Mouse (Mus musculus) myocyte (in vitro differentiated cells): ENCODE results near the gene Tes3-ps. TPM values are rescaled to one million over a fixed set of nuclear protein-coding genes. Genes with fewer than 3 reads are reported as not detected.

ENCODE experiments used
- H3K27me3 ChIP-seq: one replicate; pipeline ENCODE4 v1.6.1; 2011; ENCODE audit not compliant: control insufficient read depth, insufficient read depth, insufficient read length
- H3K36me3 ChIP-seq: one replicate; pipeline ENCODE4 v1.6.1; 2011; ENCODE audit not compliant: control insufficient read depth, insufficient read depth
- H3K4me2 ChIP-seq: one replicate; pipeline ENCODE4 v1.6.1; 2011; ENCODE audit warnings: low read depth, control low read depth
- H3K4me3 ChIP-seq: one replicate; pipeline ENCODE4 v1.5.1; 2011; ENCODE audit warnings: mild to moderate bottlenecking, control low read depth, moderate library complexity
- H3K79me2 ChIP-seq: one replicate; pipeline ENCODE4 v1.6.1; 2011; ENCODE audit not compliant: control insufficient read depth, insufficient read depth
- H3ac ChIP-seq: one replicate; pipeline ENCODE4 v1.6.1; 2011; ENCODE audit not compliant: control insufficient read depth, insufficient read length
- CEBPB ChIP-seq: IDR thresholded peaks from 2 replicates; pipeline ENCODE4 v1.6.1; 2011; ENCODE audit warnings: mild to moderate bottlenecking, moderate library complexity; ENCODE audit not compliant: poor library complexity, insufficient read depth, severe bottlenecking
- E2F4 ChIP-seq: IDR thresholded peaks from one replicate; pipeline ENCODE4 v1.6.1; 2011; ENCODE audit warnings: mild to moderate bottlenecking, control low read depth, moderate library complexity; ENCODE audit not compliant: insufficient read depth
- MAX ChIP-seq: IDR thresholded peaks from one replicate; pipeline ENCODE4 v1.6.1; 2011; ENCODE audit warnings: low read depth, mild to moderate bottlenecking, control low read depth
- MYOD1 ChIP-seq, 3 experiments: IDR thresholded peaks; one replicate each; pipeline ENCODE4 v1.6.1; 2011; ENCODE audit warnings: control low read depth in 2 of 3, low read depth in 2 of 3, mild to moderate bottlenecking in 2 of 3, moderate library complexity in 1 of 3; ENCODE audit not compliant: insufficient read length in 2 of 3, control insufficient read depth in 1 of 3
- MYOG ChIP-seq, 3 experiments: IDR thresholded peaks; one replicate each; pipeline ENCODE4 v1.6.1; 2011; ENCODE audit warnings: control low read depth in 2 of 3, low read depth in 2 of 3, mild to moderate bottlenecking in 2 of 3; ENCODE audit not compliant: insufficient read length in 2 of 3, control insufficient read depth in 1 of 3, insufficient read depth in 1 of 3
- POLR2A ChIP-seq: IDR thresholded peaks from one replicate; pipeline ENCODE4 v1.6.1; 2011; ENCODE audit warnings: low read depth, mild to moderate bottlenecking, control low read depth, moderate library complexity; ENCODE audit not compliant: insufficient read length
- POLR2AphosphoS2 ChIP-seq: IDR thresholded peaks from one replicate; pipeline ENCODE4 v1.6.1; 2011; ENCODE audit warnings: low read depth, control low read depth; ENCODE audit not compliant: insufficient read length
- REST ChIP-seq: IDR thresholded peaks from one replicate; pipeline ENCODE4 v1.6.1; 2011; ENCODE audit warnings: mild to moderate bottlenecking, control low read depth, moderate library complexity; ENCODE audit not compliant: insufficient read depth, insufficient read length
- SRF ChIP-seq: IDR thresholded peaks from one replicate; pipeline ENCODE4 v1.6.1; 2011; ENCODE audit warnings: low read depth; ENCODE audit not compliant: control insufficient read depth, insufficient read length
- TCF12 ChIP-seq: IDR thresholded peaks from one replicate; pipeline ENCODE4 v1.6.1; 2011; ENCODE audit warnings: mild to moderate bottlenecking, control low read depth; ENCODE audit not compliant: poor library complexity, insufficient read depth, severe bottlenecking
- TCF3 ChIP-seq: IDR thresholded peaks from one replicate; pipeline ENCODE4 v1.6.1; 2011; ENCODE audit warnings: low read depth, control low read depth; ENCODE audit not compliant: insufficient read length
- USF1 ChIP-seq: IDR thresholded peaks from one replicate; pipeline ENCODE4 v1.6.1; 2011; ENCODE audit warnings: low read depth, mild to moderate bottlenecking, control low read depth, moderate library complexity
- polyA plus RNA-seq: library from polyadenylated mRNA; unstranded; fragments of >200 nt; fragmentation: generic; extraction: Trizol; gene quantifications from one replicate; pipeline ENCODE4 v1.2.1, GENCODE M21; 2012; ENCODE audit warnings: missing spikeins

Tes3-ps gene
- polyA plus RNA-seq, 1 experiment = 0.61 TPM

DNA sequence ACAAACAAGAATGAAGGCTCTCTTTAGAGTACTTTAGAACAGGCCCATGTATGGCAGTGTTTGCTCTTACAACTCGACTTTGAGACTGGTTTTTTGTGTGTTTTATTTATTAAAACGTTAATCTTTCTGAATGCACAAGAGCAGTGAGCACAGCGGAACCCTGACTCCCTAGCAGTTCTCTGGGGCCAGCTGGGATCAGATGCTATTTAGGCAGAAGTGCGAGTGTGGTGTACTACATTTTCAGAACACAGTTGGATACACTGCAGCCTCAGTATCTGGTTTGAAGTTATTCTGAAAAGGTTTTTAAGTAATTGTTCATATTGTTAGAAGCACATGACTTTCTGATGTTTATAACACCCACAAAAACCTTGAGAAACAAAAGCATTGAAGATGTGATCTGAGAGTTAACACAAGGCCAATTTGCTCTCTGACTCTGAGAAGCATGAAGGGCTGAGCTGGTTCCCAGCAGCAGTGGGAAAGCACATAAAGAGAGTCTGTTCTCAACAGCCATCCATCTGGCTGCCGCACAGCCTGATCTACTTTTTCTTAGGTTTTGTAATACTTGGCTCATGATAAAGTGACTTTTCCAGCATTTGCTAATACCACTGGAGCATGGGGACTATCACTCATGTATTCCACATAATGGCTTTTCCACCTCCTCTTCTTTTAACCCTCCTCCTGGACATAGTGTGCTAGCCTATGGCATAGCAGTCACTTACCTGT is 32.3 kb upstream of the Tes3-ps start:
- Histone ChIP-seq H3K36me3 (peaks cover 40% of the 10 kb centered on the region), H3K4me2 (no peak overlapping the region), H3K79me2 (no peaks in the 10 kb centered on the region), H3K4me3 (no peak overlapping the region), H3K27me3 (no peaks in the 10 kb centered on the region), H3ac (no peak overlapping the region)
- TF ChIP-seq MYOD1 (IDR thresholded peaks at IDR 0.05; ENCODE audit: control insufficient read depth in 1 of 3, insufficient read length in 2 of 3, low read depth in 2 of 3) = no peak
- TF ChIP-seq TCF12 = no peak
- no peak for TF ChIP-seq POLR2A
- no peak for TF ChIP-seq MAX
- TF ChIP-seq MYOG (IDR thresholded peaks at IDR 0.05; ENCODE audit: control insufficient read depth in 1 of 3, insufficient read depth in 1 of 3, insufficient read length in 2 of 3, low read depth in 2 of 3) = no peak

- H3K27me3 ChIP-seq = no peaks in the 10 kb centered on the region
- peaks cover 40% of the 10 kb centered on the region for H3K36me3 ChIP-seq
- no peak overlapping the region for H3K4me3 ChIP-seq
- no peak overlapping the region for H3ac ChIP-seq
- H3K4me2 ChIP-seq = no peak overlapping the region
- no peak for TF ChIP-seq USF1
- TF ChIP-seq MYOG (IDR thresholded peaks at IDR 0.05; ENCODE audit: control insufficient read depth in 1 of 3, insufficient read depth in 1 of 3, insufficient read length in 2 of 3, low read depth in 2 of 3) = no peak
- no peak for TF ChIP-seq SRF
- no peak for TF ChIP-seq POLR2A
- no peak for TF ChIP-seq E2F4
- no peak for TF ChIP-seq MAX
- no peak for TF ChIP-seq POLR2AphosphoS2
- no peaks in the 10 kb centered on the region for H3K79me2 ChIP-seq
These were observed 31.5 kb upstream of the Tes3-ps start for GRCm38 (mm10) chr13:49461458-49462132.

DNA sequence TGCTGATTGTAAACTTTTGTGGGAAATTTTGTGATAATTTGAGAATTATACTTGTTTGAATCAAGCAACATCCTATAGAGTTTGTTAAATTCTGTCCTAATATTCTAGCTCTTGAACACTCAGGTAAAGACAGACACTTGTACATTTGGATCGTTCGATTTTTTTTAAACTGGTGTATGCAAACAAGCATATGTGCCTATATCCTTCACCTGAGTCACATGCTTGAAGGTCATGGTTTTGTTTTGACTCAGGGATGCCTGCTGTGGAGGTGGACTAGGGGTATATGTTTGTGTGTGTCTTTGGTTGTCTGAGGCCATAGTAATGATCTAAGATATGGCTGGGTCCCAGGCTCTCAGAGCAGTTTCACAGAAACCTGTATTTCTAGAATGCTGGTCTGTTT is 30.2 kb upstream of the Tes3-ps start:
- Histone ChIP-seq H3K27me3 (no peaks in the 10 kb centered on the region), H3K4me2 (no peak overlapping the region), H3K36me3 (peaks cover 40% of the 10 kb centered on the region), H3K4me3 (no peak overlapping the region), H3ac (no peak overlapping the region), H3K79me2 (no peaks in the 10 kb centered on the region)
- TF ChIP-seq POLR2AphosphoS2 (no peak), MYOG (IDR thresholded peaks at IDR 0.05; ENCODE audit: control insufficient read depth in 1 of 3, insufficient read depth in 1 of 3, insufficient read length in 2 of 3, low read depth in 2 of 3) (no peak), MAX (no peak), USF1 (no peak), MYOD1 (IDR thresholded peaks at IDR 0.05; ENCODE audit: control insufficient read depth in 1 of 3, insufficient read length in 2 of 3, low read depth in 2 of 3) (no peak), TCF3 (no peak), CEBPB (no peak), E2F4 (no peak), POLR2A (no peak), TCF12 (no peak)

DNA sequence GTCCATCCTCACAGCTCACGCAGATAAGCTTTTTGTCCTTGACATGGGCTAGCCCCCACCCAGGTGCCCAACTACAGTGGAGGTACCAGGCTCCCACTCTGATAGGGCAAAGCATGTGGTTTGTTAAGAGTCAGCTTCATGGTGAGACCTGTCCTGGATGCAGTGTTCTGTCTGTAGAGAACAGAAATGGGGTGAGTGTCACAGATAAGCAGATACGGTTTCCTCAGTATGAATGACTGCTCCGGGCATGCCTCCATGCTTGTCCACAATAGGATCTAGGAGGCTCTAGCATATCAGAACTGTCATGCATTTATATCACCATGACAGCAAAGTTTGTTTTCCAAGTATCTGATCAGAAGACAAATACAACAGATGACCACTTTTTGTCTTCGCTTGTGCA is 27.2 kb upstream of the Tes3-ps start:
- no peaks in the 10 kb centered on the region for H3K79me2 ChIP-seq
- no peak overlapping the region for H3K4me2 ChIP-seq
- TF ChIP-seq SRF (no peak), MAX (no peak), TCF3 (no peak), POLR2A (no peak), MYOD1 (IDR thresholded peaks at IDR 0.05; ENCODE audit: control insufficient read depth in 1 of 3, insufficient read length in 2 of 3, low read depth in 2 of 3) (no peak), E2F4 (no peak), MYOG (IDR thresholded peaks at IDR 0.05; ENCODE audit: control insufficient read depth in 1 of 3, insufficient read depth in 1 of 3, insufficient read length in 2 of 3, low read depth in 2 of 3) (no peak), USF1 (no peak), POLR2AphosphoS2 (no peak), REST (no peak), TCF12 (no peak), CEBPB (no peak)
- H3ac ChIP-seq = no peak overlapping the region
- H3K4me3 ChIP-seq = no peak overlapping the region
- H3K36me3 ChIP-seq = peaks cover 40% of the 10 kb centered on the region
- H3K27me3 ChIP-seq = no peaks in the 10 kb centered on the region
